Mouse (Mus musculus): ENCODE measurements around the gene Stat4.
"Not testable (repeated sequence)": the region's sequence is repeated elsewhere in the genome, so short reads cannot be mapped to it uniquely, and the experiment has no call there.

The Stat4 gene

GRCm38 (mm10) chr1:52034816-52035752, 48.1 kb downstream of the Stat4 start:
- DNase-seq (ENCODE audit: low read depth, low spot score): no peak

- DNase-seq (ENCODE audit: low read depth, low spot score): no peak
Measured at GRCm38 (mm10) chr1:52039151-52039550, 52.2 kb downstream of the Stat4 start.

DNA sequence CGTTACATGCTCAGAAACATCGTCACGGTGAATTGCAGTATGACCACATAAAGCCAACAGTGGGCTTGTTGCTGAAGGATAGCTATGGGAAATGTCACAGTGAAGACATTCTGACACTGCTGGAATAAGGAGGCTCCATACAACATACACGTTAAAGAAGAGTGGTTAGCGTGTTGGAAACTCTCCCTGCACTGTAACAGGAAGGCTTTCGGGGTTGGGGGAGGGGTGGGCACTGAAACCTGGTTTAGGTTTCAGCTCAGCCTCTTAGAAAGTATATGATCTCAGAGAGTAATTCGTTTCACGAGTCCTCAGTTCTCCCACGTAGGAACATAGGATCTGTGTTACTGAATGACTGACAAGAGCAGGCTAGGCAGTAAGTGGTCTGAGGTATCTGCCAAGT, 52.7 kb downstream of the Stat4 start:
- DNase-seq (ENCODE audit: low read depth, low spot score): no peak

DNA sequence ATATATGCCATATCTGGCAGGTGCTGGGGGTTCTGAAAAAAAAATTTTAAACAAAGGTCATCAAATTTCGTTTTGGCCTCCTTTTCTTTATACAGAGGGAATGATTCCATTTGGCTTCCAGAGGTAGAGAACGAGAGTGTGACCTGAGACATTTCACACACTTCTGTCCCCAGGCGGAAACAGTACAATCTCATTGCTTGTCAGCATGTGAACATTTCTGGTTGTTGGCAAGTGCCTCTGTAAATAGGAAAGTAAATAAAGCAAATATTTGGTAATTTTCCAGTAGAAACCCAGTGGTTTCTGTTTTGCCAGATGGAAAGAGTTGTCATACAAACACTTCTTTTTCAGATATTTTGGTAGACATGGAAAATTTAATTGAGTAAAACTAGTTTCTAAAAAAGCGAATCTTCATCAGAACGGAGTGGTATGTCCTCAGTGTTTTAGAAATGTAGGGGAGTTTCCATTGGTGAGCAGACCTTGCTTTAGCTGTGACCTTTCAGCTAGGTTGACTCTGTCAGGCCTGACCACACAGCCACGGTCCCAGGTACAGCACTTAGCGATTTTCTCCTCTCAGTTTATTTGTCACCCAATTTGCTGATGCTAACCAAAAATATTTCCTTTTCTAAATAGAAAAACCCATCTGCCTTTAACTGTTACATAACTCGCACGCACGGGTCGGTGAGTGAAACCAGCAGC, 53.6 kb downstream of the Stat4 start:
- no peak for DNase-seq (ENCODE audit: low read depth, low spot score)

DNA sequence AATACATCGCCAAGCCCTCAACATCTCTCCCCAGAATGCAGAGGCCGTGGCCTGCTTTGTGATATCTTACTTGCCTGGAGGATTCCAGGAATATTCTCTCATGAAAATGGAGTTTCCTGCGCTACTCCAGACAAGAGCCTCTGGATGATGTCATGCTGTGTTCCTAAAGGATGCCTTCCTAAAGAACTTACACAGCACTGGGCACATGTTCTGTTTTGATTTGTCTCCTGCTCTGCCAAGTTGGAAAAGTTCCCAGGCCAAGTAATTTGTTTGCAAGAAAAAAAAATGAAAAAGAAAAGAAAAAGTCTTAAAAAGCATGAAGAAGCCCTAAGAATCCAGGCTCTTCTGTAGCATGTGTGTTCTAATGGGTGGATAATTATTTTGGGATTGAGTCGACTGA, 56.2 kb downstream of the Stat4 start:
- DNase-seq (ENCODE audit: low read depth, low spot score): peak; percentile 27

- DNase-seq (ENCODE audit: low read depth, low spot score): not testable (repeated sequence)
Measured at GRCm38 (mm10) chr1:52046891-52047290, 59.9 kb downstream of the Stat4 start.

- DNase-seq (ENCODE audit: low read depth, low spot score): no peak
Measured at GRCm38 (mm10) chr1:52048711-52049110, 61.8 kb downstream of the Stat4 start.

DNA sequence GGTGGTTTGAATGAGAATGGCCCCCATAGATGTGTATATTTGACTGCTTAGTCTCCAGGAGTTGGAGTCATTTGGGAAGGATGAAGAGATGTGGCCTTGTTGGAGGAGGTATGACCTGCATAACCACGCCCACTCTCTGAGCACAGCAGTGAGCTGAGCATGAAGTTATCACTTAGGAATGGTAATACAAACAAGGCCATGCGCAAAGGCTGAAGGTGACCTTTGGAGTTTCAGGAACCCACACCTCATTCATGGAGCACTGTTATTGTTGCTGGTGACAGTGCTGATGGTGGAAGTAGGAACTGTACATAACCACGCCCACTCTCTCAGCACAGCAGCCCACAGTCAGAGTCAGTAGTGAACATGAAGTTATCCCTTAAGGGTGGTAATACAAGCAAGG, 62.9 kb downstream of the Stat4 start:
- no peak for DNase-seq (ENCODE audit: low read depth, low spot score)

DNA sequence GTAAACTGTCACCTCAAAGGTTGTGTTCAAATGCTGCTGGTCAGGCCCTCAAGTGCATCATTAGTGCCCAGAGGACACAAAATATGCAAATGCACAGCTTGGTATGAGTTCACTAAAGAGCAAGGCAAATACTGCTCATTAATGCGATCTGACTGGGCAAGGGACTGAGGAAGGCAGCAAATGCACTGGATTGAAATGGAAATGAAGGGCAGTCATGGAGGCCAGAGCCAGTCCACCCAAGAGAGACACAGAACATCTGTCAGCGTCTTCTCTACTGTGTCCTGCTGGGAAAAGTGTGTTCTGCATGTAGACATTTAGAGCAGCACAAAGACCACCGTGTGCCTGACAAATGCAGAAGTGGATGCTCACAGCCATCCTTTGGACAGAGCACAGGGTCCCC, 64.6 kb downstream of the Stat4 start:
- no peak for DNase-seq (ENCODE audit: low read depth, low spot score)

DNA sequence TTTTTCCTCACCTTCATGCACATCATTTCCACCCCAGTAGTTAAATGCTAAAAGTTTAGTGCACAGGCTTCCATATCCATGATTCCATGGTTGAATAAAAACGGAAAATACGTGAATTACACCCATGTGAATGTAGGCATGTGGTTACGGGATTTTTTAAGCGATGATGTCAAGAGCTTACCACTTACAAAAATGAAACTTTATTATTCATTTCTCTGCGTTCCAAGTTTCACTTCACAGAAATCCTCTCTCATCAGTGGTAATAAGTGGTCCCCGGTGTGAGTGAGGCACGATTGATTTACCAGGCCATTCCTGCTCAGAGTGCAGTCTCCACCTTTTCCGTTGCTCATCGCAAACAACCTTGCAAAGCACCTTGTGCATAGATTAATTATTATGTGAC, 66.0 kb downstream of the Stat4 start:
- DNase-seq (ENCODE audit: low read depth, low spot score): no peak

- no peak for DNase-seq (ENCODE audit: low read depth, low spot score)
Measured at GRCm38 (mm10) chr1:52055947-52056346, 69.0 kb downstream of the Stat4 start.

- DNase-seq (ENCODE audit: low read depth, low spot score): no peak
Measured at GRCm38 (mm10) chr1:52057153-52057552, 70.2 kb downstream of the Stat4 start.

DNA sequence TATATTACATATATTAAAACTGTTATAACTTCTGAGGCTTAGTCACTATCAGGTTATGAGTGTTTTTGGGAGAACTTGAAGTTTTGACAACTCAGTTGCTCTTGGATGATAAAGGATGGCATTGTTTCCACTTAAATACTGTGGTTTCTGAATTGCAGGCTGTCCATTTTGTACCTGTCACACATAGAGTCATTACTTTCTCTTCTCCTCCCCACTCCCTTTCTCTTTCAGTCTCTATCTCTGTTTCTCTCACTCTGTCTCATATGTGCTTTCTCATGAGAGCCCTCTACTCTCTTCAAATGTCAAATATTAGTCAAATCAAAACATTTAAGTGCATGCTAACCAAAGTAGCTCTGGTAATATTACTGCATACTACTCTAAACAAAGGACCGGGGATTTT, 79.3 kb downstream of the Stat4 start:
- DNase-seq (ENCODE audit: low read depth, low spot score): no peak

- no peak for DNase-seq (ENCODE audit: low read depth, low spot score)
Measured at GRCm38 (mm10) chr1:52066694-52067093, 79.7 kb downstream of the Stat4 start.

GRCm38 (mm10) chr1:52079724-52080367, 92.9 kb downstream of the Stat4 start:
- DNase-seq (ENCODE audit: low read depth, low spot score): no peak

DNA sequence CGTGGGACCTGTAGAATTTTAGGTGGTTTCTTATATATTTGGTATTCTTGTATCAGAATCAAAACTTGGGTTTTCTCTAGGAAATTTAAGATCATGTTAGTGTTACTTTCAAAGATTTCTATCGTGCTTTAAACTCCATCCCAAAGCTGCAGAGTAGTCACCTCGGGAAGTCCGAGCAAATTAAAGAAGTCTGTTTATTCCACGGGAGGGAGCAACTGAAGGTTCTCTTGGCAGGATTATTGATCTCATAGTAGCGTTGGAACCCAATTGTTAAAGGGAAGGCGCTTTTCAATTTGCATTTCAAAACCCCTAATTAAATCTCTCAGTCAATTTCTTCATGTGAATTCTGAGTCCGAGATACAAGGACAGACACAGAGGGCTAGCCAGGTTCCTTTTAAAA, 93.4 kb downstream of the Stat4 start:
- no peak for DNase-seq (ENCODE audit: low read depth, low spot score)

- DNase-seq (ENCODE audit: low read depth, low spot score): peak; percentile 51
Measured at GRCm38 (mm10) chr1:52086236-52086635, 99.3 kb downstream of the Stat4 start.

DNA sequence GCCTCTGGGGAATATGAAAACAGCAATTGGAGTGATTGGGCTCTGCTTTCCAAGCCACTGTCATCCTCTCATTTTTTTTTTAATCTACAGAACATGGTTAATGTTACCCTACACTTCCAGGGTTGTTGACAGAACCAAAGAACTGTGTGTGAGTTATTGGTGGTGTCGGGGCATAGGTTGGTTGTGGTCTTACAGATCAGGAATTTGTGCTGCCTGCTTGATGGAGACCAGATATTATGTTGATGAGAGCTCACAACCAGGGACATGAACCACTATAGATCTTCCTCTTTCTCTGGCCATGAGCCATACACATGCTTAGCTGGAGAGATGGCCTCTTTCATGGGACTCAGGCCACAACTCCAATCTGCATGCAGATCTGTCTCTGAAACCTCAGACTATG, 100.2 kb downstream of the Stat4 start:
- no peak for DNase-seq (ENCODE audit: low read depth, low spot score)

- no peak for DNase-seq (ENCODE audit: low read depth, low spot score)
Measured at GRCm38 (mm10) chr1:52088634-52089033, 101.7 kb downstream of the Stat4 start.

DNA sequence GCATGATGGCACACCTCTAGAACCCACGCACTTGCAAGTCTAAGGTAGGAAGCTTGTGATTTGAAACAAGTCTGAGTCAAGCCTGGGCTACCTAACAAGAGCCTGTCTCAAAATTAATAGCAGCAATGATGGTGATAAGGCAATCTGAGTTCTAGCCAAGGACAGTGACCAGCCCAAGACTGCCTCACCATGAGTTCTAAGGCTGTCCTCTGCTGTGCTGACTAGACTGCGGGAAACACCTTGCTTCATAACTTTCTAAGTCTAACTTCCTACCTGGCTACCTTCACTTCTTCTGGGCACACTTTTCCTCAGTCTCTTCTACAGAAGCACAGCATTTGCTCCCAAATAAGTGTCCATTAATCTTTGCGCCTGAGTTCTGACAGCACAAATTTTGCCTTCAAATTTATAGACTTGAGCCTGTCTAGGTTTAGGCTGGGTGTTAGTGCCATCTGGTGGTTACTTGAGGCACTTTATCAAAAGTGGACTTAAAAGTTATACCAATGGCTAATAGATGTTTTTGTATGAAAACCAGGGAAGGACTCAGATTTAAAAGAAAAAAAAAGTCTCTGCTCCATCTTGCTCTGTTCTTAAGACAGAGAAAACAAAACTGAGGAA, 111.8 kb downstream of the Stat4 start:
- DNase-seq (ENCODE audit: low read depth, low spot score): peak; percentile 75

- peak; percentile 63 for DNase-seq (ENCODE audit: low read depth, low spot score)
Measured at GRCm38 (mm10) chr1:52100496-52100895, 113.5 kb downstream of the Stat4 start.

- DNase-seq (ENCODE audit: low read depth, low spot score): no peak
Measured at GRCm38 (mm10) chr1:52102795-52103194, 115.8 kb downstream of the Stat4 start.

Measured in 3T3-L1 (cell line).